Mouse (Mus musculus) limb, embryonic 14.5 days (tissue): Measurements from ENCODE around the gene Tpbg. TPM values are rescaled to one million over a fixed set of nuclear protein-coding genes. Genes with fewer than 3 reads are reported as not detected.

Source experiments
- ATAC-seq: fragments of 200-750 bp; cut with Nextera tagmentation; 2 replicates; pipeline ENCODE4 v1.8.0; 2017; ENCODE audit warnings: low read depth, moderate number of reproducible peaks, moderate TSS enrichment; ENCODE audit not compliant: low FRiP score
- DNase-seq: peaks from one replicate; pipeline ENCODE4 v3.0.0-alpha.2; 2015; ENCODE audit warnings: low spot score
- H3K27ac ChIP-seq: fragments of 300-500 bp; sonication (generic); replicated peaks from 2 replicates; pipeline ENCODE4 v1.5.1; 2014; ENCODE audit warnings: low read depth, mild to moderate bottlenecking, low read length, moderate library complexity, mixed read lengths
- H3K27me3 ChIP-seq: fragments of 300-500 bp; sonication (generic); 2 replicates; pipeline ENCODE4 v1.6.1; 2014; ENCODE audit warnings: low read length, mixed read lengths; ENCODE audit not compliant: control insufficient read depth, insufficient read depth
- H3K36me3 ChIP-seq: fragments of 300-500 bp; sonication (generic); 2 replicates; pipeline ENCODE4 v1.6.1; 2014; ENCODE audit warnings: mild to moderate bottlenecking, low read length, moderate library complexity, mixed read lengths; ENCODE audit not compliant: control insufficient read depth, insufficient read depth
- H3K4me1 ChIP-seq: fragments of 300-500 bp; sonication (generic); 2 replicates; pipeline ENCODE4 v1.6.1; 2014; ENCODE audit warnings: antibody characterized with exemption, low read length, mixed read lengths; ENCODE audit not compliant: control insufficient read depth, insufficient read depth
- H3K4me2 ChIP-seq: fragments of 300-500 bp; sonication (generic); replicated peaks from 2 replicates; pipeline ENCODE4 v1.6.1; 2014; ENCODE audit warnings: low read depth, mild to moderate bottlenecking, low read length, moderate library complexity; ENCODE audit not compliant: severe bottlenecking
- H3K4me3 ChIP-seq: fragments of 300-500 bp; sonication (generic); replicated peaks from 2 replicates; pipeline ENCODE4 v1.5.1; 2014; ENCODE audit warnings: low read length
- H3K9ac ChIP-seq: fragments of 300-500 bp; sonication (generic); 2 replicates; pipeline ENCODE4 v1.6.1; 2014; ENCODE audit warnings: mild to moderate bottlenecking, low read depth, low read length, moderate library complexity; ENCODE audit not compliant: severe bottlenecking
- H3K9me3 ChIP-seq: fragments of 300-500 bp; sonication (generic); 2 replicates; pipeline ENCODE4 v1.6.1; 2016; ENCODE audit warnings: low read length; ENCODE audit not compliant: control insufficient read depth
- POLR2A ChIP-seq: fragments of 200-500 bp; IDR thresholded peaks from 2 replicates; pipeline ENCODE4 v1.8.0; 2012; ENCODE audit warnings: inconsistent platforms, mild to moderate bottlenecking, moderate library complexity, borderline replicate concordance; ENCODE audit not compliant: insufficient read depth, insufficient read length; ENCODE audit errors: extremely low read depth
- WGBS: fragments of 180-500 bp; shearing (Covaris S2); extraction: QIAGEN DNeasy Blood & Tissue Kit; methylation state at CpG from one replicate; pipeline ENCODE4 v1.1.7; 2014; 5-methylcytosine and 5-hydroxymethylcytosine counted together
- polyA plus RNA-seq, 2 experiments: library from polyadenylated mRNA; depleted of rRNA in 1 of 2; stranded (reverse) in 1 of 2; unstranded in 1 of 2; fragments of >200 nt; fragmentation: Nextera tagmentation in 1 of 2; extraction: Ambion mirVana in 1 of 2; gene quantifications; 2 replicates each; pipeline versions ENCODE4 v1.2.1 to v1.2.3; 2012 to 2014

The Tpbg gene
- polyA plus RNA-seq, 2 experiments: 19.7 to 29.3 TPM

GRCm38 (mm10) chr9:85820829-85821228 is 21.4 kb upstream of the Tpbg start:
- H3K4me2 ChIP-seq: no peak overlapping the region
- 91% methylated on average over 11 of the region's 11 CpGs for WGBS
- DNase-seq (no peak), ATAC-seq (no peak)
- no peaks in the 10 kb centered on the region for H3K27me3 ChIP-seq
- no peaks in the 10 kb centered on the region for H3K4me1 ChIP-seq
- H3K36me3 ChIP-seq: no peaks in the 10 kb centered on the region
- no peak overlapping the region for H3K9ac ChIP-seq
- H3K27ac ChIP-seq: no peak overlapping the region
- no peaks in the 10 kb centered on the region for H3K9me3 ChIP-seq
- no peak overlapping the region for H3K4me3 ChIP-seq
- TF ChIP-seq POLR2A: no peak

- H3K4me1 ChIP-seq: no peaks in the 10 kb centered on the region
- H3K4me2 ChIP-seq: no peak overlapping the region
- no peaks in the 10 kb centered on the region for H3K9me3 ChIP-seq
- no peak overlapping the region for H3K9ac ChIP-seq
- no peak for TF ChIP-seq POLR2A
- H3K27me3 ChIP-seq: no peaks in the 10 kb centered on the region
- no peaks in the 10 kb centered on the region for H3K36me3 ChIP-seq
- DNase-seq (no peak), ATAC-seq (no peak)
- 84% methylated on average over 17 of the region's 17 CpGs for WGBS
- no peak overlapping the region for H3K27ac ChIP-seq
- H3K4me3 ChIP-seq: no peak overlapping the region
These were observed 6.4 kb upstream of the Tpbg start for GRCm38 (mm10) chr9:85835521-85836425.

GRCm38 (mm10) chr9:85839626-85840025 is 2.6 kb upstream of the Tpbg start:
- ATAC-seq (no peak), DNase-seq (peak; percentile 23)
- WGBS: 36% methylated on average over 3 of the region's 3 CpGs
- no peak for TF ChIP-seq POLR2A
- Histone ChIP-seq H3K4me1 (peaks cover 14% of the 10 kb centered on the region), H3K27me3 (no peaks in the 10 kb centered on the region), H3K4me2 (no peak overlapping the region), H3K36me3 (0 out of 2 replicates have a peak, but pooled peaks cover 4% of the 10 kb centered on the region), H3K4me3 (no peak overlapping the region), H3K27ac (no peak overlapping the region), H3K9ac (no peak overlapping the region), H3K9me3 (no peaks in the 10 kb centered on the region)

GRCm38 (mm10) chr9:85841891-85842290 is 289 bp upstream of the Tpbg start:
- under 1% methylated on average over 16 of the region's 16 CpGs for WGBS
- Histone ChIP-seq H3K27me3 (no peaks in the 10 kb centered on the region), H3K4me3 (peak overlapping the region; percentile 74), H3K9ac (peak overlapping the region; percentile 73; the same call in 1 of the 2 replicates), H3K9me3 (no peaks in the 10 kb centered on the region), H3K4me2 (peak overlapping the region; percentile 95), H3K4me1 (peaks cover 20% of the 10 kb centered on the region), H3K36me3 (peaks cover 11% of the 10 kb centered on the region; the same call in 1 of the 2 replicates), H3K27ac (peak overlapping the region; percentile 85; the same call in 1 of the 2 replicates)
- peak; percentile 55 for DNase-seq
- no peak for ATAC-seq
- TF ChIP-seq POLR2A: no peak

- under 1% methylated on average over 29 of the region's 65 CpGs for WGBS
These were observed 1.1 kb downstream of the Tpbg start for GRCm38 (mm10) chr9:85843031-85843890.

More at GRCm38 (mm10) chr9:85843031-85843890, 1.1 kb downstream of the Tpbg start:
- peak overlapping the region; percentile 85 for H3K27ac ChIP-seq
- H3K4me1 ChIP-seq: peaks cover 20% of the 10 kb centered on the region
- ATAC-seq (peak; percentile 45), DNase-seq (peak; percentile 49)
- no peak for TF ChIP-seq POLR2A
- H3K4me3 ChIP-seq: peak overlapping the region; percentile 74
- H3K27me3 ChIP-seq: no peaks in the 10 kb centered on the region
- H3K36me3 ChIP-seq: peaks cover 19% of the 10 kb centered on the region
- H3K4me2 ChIP-seq: peak overlapping the region; percentile 95
- peak overlapping the region; percentile 73 for H3K9ac ChIP-seq
- no peaks in the 10 kb centered on the region for H3K9me3 ChIP-seq
